Mouse (Mus musculus) ovary, postnatal 14 days (tissue): Measurements from ENCODE around the gene Zmynd11.

Experiments used
- DNase-seq: peaks from one replicate; pipeline ENCODE4 v3.0.0; 2022; ENCODE audit warnings: low spot score

Zmynd11 gene

GRCm38 (mm10) chr13:9656613-9657012 is 108.5 kb downstream of the Zmynd11 start:
- DNase-seq = no peak

GRCm38 (mm10) chr13:9653018-9653417 is 112.1 kb downstream of the Zmynd11 start:
- no peak for DNase-seq

GRCm38 (mm10) chr13:9650580-9650979 is 114.5 kb downstream of the Zmynd11 start:
- DNase-seq = no peak

GRCm38 (mm10) chr13:9649894-9650293 is 115.2 kb downstream of the Zmynd11 start:
- no peak for DNase-seq

GRCm38 (mm10) chr13:9648716-9649115 is 116.4 kb downstream of the Zmynd11 start:
- DNase-seq = no peak

GRCm38 (mm10) chr13:9637949-9638348 is 127.2 kb downstream of the Zmynd11 start:
- DNase-seq = no peak

- peak; percentile 4 for DNase-seq
Observed at GRCm38 (mm10) chr13:9636505-9636904, 128.6 kb downstream of the Zmynd11 start.

- DNase-seq = no peak
Observed at GRCm38 (mm10) chr13:9635951-9636350, 129.2 kb downstream of the Zmynd11 start.
